Mouse (Mus musculus): ENCODE measurements around the gene Slc6a17.

Slc6a17 gene

DNA sequence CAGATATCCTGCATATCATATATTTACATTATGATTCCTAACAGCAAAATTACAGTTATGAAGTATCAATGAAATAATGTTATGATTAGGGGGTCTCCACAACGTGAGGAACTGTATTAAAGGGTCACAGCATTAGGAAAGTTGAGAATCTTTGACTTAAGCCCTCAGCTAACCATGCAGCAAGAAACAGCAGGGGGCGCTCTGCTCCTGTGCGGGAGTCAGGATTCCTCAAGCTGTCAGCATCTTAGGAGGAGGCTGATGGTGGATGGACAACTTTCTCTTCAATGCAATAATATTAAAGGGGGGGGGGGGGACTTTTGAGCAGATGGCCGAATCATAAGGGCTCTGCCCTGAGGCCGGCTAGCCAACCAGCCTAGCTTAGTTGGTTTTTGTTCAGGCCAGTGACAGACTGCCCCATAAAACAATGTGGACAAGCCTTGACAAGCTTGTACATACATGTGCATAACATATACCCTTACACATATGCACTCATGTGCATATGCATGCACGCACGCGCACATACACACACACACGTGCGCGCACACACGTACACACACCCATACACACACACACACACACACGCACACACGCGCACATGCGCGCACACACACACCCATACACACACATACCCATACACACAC is 32.7 kb upstream of the Slc6a17 start:
- Histone ChIP-seq H3K4me1 (replicated peaks; ENCODE audit: low read depth, low read length) (no peaks in the 10 kb centered on the region), H3K4me3 (replicated peaks; ENCODE audit: low read length) (no peak overlapping the region), H3K9me3 (ENCODE audit: low read length) (no peaks in the 10 kb centered on the region), H3K27me3 (ENCODE audit: insufficient read depth, low read length) (peaks cover 21% of the 10 kb centered on the region; the same call in 1 of the 2 replicates), H3K36me3 (ENCODE audit: insufficient read depth, low read length) (no peaks in the 10 kb centered on the region)
- TF ChIP-seq NANOG (IDR thresholded peaks at IDR 0.05; ENCODE audit: borderline replicate concordance, low read length) (no peak), CTCF (conservative IDR thresholded peaks at IDR 0.05; ENCODE audit: low read length) (peak; percentile 80), POU5F1 (IDR thresholded peaks at IDR 0.05; ENCODE audit: borderline replicate concordance, low read length) (no peak)

DNA sequence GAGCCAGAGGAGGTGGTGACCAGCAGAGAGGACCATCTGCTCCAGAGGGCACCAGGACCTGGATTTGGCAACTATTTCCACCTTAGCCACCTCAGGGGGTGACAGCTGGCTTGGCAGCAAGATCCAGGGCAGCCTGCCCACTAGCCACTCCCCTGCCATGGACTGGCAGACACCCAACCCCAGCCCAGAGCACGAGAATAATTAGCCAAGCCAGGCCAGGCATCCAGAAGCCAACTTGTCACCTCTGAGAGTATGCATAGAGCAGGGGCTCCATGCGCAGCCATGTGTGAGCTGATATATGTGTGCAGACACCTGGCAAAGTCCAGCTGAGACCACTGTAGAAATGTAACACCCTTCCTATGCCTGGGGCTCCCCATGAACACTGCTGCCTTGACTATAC is 29.1 kb upstream of the Slc6a17 start:
- H3K36me3 ChIP-seq (ENCODE audit: insufficient read depth, low read length) = no peaks in the 10 kb centered on the region
- H3K27me3 ChIP-seq (ENCODE audit: insufficient read depth, low read length) = peaks cover 18% of the 10 kb centered on the region
- no peaks in the 10 kb centered on the region for H3K4me1 ChIP-seq (replicated peaks; ENCODE audit: low read depth, low read length)
- H3K4me3 ChIP-seq (replicated peaks; ENCODE audit: low read length) = no peak overlapping the region
- H3K9me3 ChIP-seq (ENCODE audit: low read length) = no peaks in the 10 kb centered on the region
- no peak for TF ChIP-seq POU5F1 (IDR thresholded peaks at IDR 0.05; ENCODE audit: borderline replicate concordance, low read length)

DNA sequence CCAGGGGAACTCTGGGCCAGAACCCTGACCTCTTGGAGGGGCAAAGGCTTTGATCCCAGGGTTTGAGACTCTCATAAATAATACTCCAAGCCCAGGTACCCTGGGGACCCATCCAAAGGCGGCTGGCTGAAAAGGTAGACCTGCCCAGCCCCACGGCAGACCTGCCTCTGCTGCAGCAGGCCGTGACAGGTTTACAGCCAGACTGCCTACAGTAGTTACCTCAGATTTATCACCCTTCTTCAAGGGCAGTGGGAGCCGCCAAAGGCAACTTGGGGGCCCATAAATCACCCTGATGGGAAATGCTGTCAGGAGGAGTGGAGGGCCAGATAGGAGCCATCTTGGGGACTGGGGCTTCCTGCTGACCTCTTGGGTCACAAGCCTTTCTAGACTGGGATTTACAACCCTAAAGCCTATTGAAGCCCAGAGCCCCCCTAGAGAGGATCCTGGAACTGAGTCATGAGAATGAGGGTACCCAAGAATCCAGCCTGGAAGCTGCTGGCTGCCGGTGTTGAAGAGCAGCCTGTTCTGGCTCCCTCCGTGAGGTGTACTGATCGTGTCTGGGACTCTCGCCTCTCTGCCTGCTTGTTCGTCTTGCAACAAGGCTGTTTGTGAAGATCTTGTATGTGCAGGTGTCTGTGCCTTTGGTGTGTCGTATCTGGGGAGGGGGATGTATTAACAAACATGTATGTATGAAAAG is 28.0 kb upstream of the Slc6a17 start:
- no peaks in the 10 kb centered on the region for H3K4me1 ChIP-seq (replicated peaks; ENCODE audit: low read depth, low read length)
- H3K4me3 ChIP-seq (replicated peaks; ENCODE audit: low read length) = no peak overlapping the region
- TF ChIP-seq POU5F1 (IDR thresholded peaks at IDR 0.05; ENCODE audit: borderline replicate concordance, low read length) (no peak), NANOG (IDR thresholded peaks at IDR 0.05; ENCODE audit: borderline replicate concordance, low read length) (no peak), CTCF (conservative IDR thresholded peaks at IDR 0.05; ENCODE audit: low read length) (no peak)
- H3K36me3 ChIP-seq (ENCODE audit: insufficient read depth, low read length) = no peaks in the 10 kb centered on the region
- H3K27me3 ChIP-seq (ENCODE audit: insufficient read depth, low read length) = peaks cover 17% of the 10 kb centered on the region
- H3K9me3 ChIP-seq (ENCODE audit: low read length) = no peaks in the 10 kb centered on the region

DNA sequence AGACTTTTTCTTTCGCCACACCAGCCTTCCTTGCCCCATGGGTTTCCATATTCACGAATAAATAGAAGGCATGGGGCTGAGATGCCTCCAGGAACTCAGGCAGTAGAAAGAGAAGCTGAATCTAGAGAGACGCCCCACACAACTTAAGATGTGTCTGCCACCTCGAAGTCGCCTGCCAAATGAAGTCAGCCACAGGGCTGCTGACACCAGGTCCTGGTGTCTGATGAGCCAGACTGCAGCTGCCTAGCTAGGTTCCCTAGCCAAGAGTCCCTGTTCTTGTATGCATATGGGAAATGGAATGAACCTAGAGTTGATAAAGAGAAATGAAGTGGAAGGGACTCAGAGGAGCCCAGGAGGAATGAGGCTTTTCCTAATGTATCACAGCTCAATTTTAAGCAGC is 27.5 kb upstream of the Slc6a17 start:
- no peak for TF ChIP-seq NANOG (IDR thresholded peaks at IDR 0.05; ENCODE audit: borderline replicate concordance, low read length)
- no peak for TF ChIP-seq POU5F1 (IDR thresholded peaks at IDR 0.05; ENCODE audit: borderline replicate concordance, low read length)
- TF ChIP-seq CTCF (conservative IDR thresholded peaks at IDR 0.05; ENCODE audit: low read length) = no peak
- Histone ChIP-seq H3K27me3 (ENCODE audit: insufficient read depth, low read length) (peaks cover 23% of the 10 kb centered on the region), H3K9me3 (ENCODE audit: low read length) (no peaks in the 10 kb centered on the region), H3K4me1 (replicated peaks; ENCODE audit: low read depth, low read length) (no peaks in the 10 kb centered on the region), H3K4me3 (replicated peaks; ENCODE audit: low read length) (no peak overlapping the region), H3K36me3 (ENCODE audit: insufficient read depth, low read length) (no peaks in the 10 kb centered on the region)

DNA sequence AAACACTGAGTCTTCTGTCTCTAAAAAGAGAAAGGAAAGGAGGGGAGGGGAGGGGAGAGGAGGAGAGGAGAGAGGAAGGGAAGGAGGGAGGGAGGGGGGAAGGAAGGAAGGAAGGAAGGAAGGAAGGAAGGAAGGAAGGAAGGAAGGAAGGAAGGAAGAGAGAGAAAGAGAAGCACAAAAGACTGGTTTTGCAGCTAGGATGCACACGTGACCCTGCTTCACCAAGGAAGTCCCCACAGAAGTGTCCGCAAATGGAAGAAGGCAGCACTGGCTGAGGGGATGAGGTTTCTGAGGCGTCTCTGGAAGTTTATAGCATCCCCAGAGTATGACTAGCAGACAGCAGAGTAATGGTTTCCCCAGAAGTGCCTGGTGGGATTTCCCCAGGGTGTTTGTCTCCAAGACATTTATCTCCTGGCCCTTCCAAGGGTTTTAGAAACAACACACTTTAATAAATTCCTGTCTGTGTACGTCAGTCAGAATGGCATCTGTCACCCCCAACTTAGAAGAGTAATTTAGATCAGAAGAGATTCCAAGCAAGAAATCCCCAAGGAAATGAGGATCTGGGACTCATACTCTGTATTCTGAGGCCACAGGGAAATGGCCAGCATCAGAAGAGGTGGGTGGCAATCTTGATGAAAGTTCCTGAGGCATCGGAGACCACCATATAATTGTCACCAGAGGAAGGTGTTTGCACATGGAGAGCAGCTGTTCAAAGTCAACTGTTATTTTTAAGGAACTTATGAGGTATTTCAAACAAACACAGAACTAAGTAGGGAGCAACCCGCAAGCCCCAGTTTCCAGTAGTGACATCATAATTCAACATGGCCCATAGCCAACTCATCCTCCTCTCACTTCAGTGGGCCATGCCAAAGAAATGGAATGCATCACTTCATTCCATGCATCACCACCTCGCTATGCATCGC is 25.6 kb upstream of the Slc6a17 start:
- Histone ChIP-seq H3K9me3 (ENCODE audit: low read length) (no peaks in the 10 kb centered on the region), H3K36me3 (ENCODE audit: insufficient read depth, low read length) (no peaks in the 10 kb centered on the region), H3K27me3 (ENCODE audit: insufficient read depth, low read length) (peaks cover 32% of the 10 kb centered on the region), H3K4me3 (replicated peaks; ENCODE audit: low read length) (no peak overlapping the region), H3K4me1 (replicated peaks; ENCODE audit: low read depth, low read length) (no peaks in the 10 kb centered on the region)
- TF ChIP-seq NANOG (IDR thresholded peaks at IDR 0.05; ENCODE audit: borderline replicate concordance, low read length) = no peak
- no peak for TF ChIP-seq CTCF (conservative IDR thresholded peaks at IDR 0.05; ENCODE audit: low read length)
- no peak for TF ChIP-seq POU5F1 (IDR thresholded peaks at IDR 0.05; ENCODE audit: borderline replicate concordance, low read length)

DNA sequence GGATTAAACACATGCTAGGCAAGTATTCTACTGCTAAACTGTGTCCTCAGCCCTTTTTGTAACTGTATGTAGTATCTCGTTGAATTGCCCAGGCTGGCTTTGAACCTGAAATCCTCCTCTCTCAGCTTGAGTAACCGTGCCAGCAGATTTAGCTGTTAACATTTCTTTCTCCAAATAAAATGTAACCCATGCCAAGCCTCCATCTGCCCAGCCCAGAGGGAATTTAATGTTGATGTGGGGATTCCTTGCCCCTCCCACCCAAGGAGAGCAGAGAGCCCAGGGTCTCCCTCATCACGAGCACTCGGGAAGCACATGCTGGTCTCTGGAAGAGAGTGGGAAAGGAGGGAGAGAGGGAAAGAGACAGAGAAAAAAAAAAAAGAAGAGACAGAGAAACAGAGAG is 24.8 kb upstream of the Slc6a17 start:
- TF ChIP-seq POU5F1 (IDR thresholded peaks at IDR 0.05; ENCODE audit: borderline replicate concordance, low read length) (no peak), CTCF (conservative IDR thresholded peaks at IDR 0.05; ENCODE audit: low read length) (no peak), NANOG (IDR thresholded peaks at IDR 0.05; ENCODE audit: borderline replicate concordance, low read length) (no peak)
- Histone ChIP-seq H3K4me3 (replicated peaks; ENCODE audit: low read length) (no peak overlapping the region), H3K9me3 (ENCODE audit: low read length) (no peaks in the 10 kb centered on the region), H3K4me1 (replicated peaks; ENCODE audit: low read depth, low read length) (no peaks in the 10 kb centered on the region), H3K36me3 (ENCODE audit: insufficient read depth, low read length) (no peaks in the 10 kb centered on the region), H3K27me3 (ENCODE audit: insufficient read depth, low read length) (peaks cover 39% of the 10 kb centered on the region)

DNA sequence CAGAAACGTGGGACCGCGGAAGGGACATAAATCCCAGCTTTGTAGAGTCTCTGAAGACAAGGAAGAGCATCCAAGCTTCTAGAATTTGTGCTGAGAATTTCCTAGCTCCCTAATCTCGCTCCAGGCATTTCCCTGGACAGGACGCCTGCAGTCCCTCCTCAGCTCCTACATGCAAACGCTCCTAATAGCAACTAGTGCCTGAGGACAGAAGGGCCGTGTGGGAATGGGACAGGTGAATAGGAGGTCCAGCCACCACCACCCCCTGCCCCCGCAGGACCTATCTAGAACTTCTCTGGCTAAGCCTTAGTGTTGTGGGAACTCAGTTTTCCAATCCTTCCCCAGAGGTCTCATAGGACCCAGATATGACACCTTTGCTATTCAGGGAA is 19.7 kb upstream of the Slc6a17 start:
- Histone ChIP-seq H3K4me3 (replicated peaks; ENCODE audit: low read length) (no peak overlapping the region), H3K27me3 (ENCODE audit: insufficient read depth, low read length) (peaks cover 67% of the 10 kb centered on the region), H3K9me3 (ENCODE audit: low read length) (no peaks in the 10 kb centered on the region), H3K36me3 (ENCODE audit: insufficient read depth, low read length) (no peaks in the 10 kb centered on the region), H3K4me1 (replicated peaks; ENCODE audit: low read depth, low read length) (peaks cover 8% of the 10 kb centered on the region)
- TF ChIP-seq POU5F1 (IDR thresholded peaks at IDR 0.05; ENCODE audit: borderline replicate concordance, low read length) = no peak
- TF ChIP-seq CTCF (conservative IDR thresholded peaks at IDR 0.05; ENCODE audit: low read length) = no peak
- TF ChIP-seq NANOG (IDR thresholded peaks at IDR 0.05; ENCODE audit: borderline replicate concordance, low read length) = no peak

DNA sequence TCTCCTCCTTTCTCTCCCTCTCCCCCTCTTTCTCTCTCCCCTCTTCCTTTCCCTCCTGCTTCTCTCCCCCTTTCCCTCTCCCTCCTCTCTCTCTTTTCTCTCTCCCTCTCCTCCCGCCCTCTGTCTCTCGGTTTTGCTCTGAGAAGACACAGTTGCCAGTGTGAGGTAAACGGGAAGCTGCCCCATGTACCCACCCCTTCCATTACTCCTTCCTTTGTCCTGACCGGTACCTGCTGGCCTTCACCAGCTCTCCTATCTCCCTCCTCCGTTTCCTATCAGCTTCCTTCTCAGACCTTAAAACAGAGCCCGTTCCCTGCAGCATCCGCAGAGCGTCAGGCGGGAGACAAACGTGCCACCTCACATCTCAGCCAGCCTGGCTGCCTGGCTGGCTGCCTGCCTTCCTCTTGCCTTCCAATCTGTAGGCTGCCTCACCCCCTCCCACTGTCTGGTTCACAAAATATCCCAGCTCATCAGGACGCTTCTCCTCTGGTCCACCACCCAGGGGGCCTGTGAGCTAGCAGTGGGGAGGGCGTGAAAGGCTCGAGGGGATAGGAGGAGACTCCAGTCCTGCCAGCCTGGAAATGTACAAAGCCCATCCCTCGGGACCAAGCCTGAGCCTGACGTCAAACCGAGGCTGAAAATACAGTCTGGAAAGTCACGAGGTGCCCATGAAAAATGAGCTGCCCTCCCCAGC is 19.1 kb upstream of the Slc6a17 start:
- H3K9me3 ChIP-seq (ENCODE audit: low read length) = no peaks in the 10 kb centered on the region
- no peak for TF ChIP-seq CTCF (conservative IDR thresholded peaks at IDR 0.05; ENCODE audit: low read length)
- no peak for TF ChIP-seq POU5F1 (IDR thresholded peaks at IDR 0.05; ENCODE audit: borderline replicate concordance, low read length)
- no peak for TF ChIP-seq NANOG (IDR thresholded peaks at IDR 0.05; ENCODE audit: borderline replicate concordance, low read length)
- peaks cover 66% of the 10 kb centered on the region for H3K27me3 ChIP-seq (ENCODE audit: insufficient read depth, low read length)
- no peaks in the 10 kb centered on the region for H3K36me3 ChIP-seq (ENCODE audit: insufficient read depth, low read length)
- H3K4me3 ChIP-seq (replicated peaks; ENCODE audit: low read length) = no peak overlapping the region
- H3K4me1 ChIP-seq (replicated peaks; ENCODE audit: low read depth, low read length) = peaks cover 8% of the 10 kb centered on the region
